Mouse (Mus musculus): ENCODE data around the gene 4930516K23Rik.

DNA sequence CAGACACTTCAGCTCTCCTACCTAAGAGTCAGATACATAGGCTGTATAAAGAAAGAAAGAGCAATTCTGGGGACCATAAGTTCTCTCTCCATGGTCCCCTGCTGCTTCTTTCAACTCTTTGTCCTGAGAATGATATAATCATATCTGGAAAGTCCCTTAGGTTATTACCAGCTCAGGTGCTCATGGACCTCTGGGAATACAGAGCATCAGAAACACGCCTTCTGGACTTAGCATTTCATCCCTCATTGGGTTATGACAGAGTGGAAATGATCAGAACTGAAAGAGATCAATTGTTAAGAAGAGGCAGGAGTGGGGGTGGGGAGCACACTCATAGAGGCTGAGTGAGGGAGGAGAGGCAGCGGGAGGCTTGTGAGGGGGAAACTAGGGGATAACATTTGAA lies 10.5 kb upstream of the 4930516K23Rik start, which contains the start of gene Olfr644:
- TF ChIP-seq EP300 (IDR thresholded peaks at IDR 0.05; ENCODE audit: low read depth) = no peak
- TF ChIP-seq CTCF (IDR thresholded peaks at IDR 0.05; ENCODE audit: low read depth) = no peak
